Mouse (Mus musculus): ENCODE measurements around the gene Irs2. TPM values are rescaled to one million over a fixed set of nuclear protein-coding genes. Genes with fewer than 3 reads are reported as not detected.

Irs2 gene
- polyA plus RNA-seq, 1 experiment from 2014 or later = 6.5 TPM

DNA sequence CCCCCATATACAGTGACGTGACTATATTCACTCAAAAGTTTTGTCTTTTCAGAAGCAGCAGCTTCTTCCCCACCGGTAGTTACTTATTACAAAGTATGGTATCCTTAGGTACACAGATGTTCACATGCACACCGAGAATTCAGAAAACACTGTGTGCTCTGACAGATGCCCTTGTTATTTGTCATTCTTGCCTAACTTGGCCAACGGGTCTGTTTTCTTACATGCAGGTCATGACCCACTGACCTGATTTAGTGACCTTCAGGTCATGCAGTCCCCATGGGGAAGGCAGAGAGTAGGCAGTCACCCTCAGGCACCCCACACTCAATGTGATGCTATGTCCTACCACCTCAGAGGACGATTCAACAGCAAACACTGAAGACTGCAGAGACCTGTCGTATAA lies 68.4 kb downstream of the Irs2 start:
- Histone ChIP-seq H3K9me3 (no peaks in the 10 kb centered on the region), H3K4me2 (no peak overlapping the region), H3K27me3 (no peaks in the 10 kb centered on the region), H3K4me3 (no peak overlapping the region), H3K36me3 (no peaks in the 10 kb centered on the region), H3K27ac (no peak overlapping the region), H3K9ac (no peak overlapping the region), H3K4me1 (peaks cover 27% of the 10 kb centered on the region)
- 59% methylated on average over 6 of the region's 6 CpGs for WGBS
- no peak for ATAC-seq (ENCODE audit: insufficient number of reproducible peaks, low FRiP score, low TSS enrichment, low read depth)

DNA sequence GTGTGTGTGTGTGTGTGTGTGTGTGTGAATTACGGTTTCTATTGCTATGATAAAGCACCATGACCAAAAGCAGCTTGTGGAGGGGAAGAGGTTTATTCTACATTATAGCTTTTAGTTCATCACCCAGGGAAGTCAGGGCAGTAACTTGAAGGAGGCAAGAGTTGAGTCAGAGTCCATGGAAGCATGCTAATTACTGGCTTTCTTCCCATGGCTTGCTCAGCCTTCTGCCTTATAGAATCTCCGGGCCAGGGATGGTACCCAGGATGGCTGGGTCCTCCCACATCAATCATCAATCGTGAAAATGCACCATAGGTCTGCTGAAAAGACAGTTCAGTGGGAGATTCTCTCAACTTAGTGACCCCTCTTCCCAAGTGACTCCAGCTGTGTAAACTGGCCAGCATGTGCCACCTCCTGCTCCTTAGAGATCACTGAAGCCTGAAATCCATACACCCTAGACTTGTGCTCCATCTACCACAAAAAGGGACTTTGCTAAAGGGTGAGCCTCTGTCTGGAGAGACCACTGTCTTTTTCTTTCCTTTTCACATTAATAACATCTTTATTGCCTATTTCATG lies 69.0 kb downstream of the Irs2 start:
- Histone ChIP-seq H3K9me3 (no peaks in the 10 kb centered on the region), H3K36me3 (no peaks in the 10 kb centered on the region), H3K4me2 (no peak overlapping the region), H3K27ac (no peak overlapping the region), H3K9ac (no peak overlapping the region), H3K4me1 (peaks cover 29% of the 10 kb centered on the region), H3K27me3 (no peaks in the 10 kb centered on the region), H3K4me3 (no peak overlapping the region)
- WGBS = 76% methylated on average over 3 of the region's 3 CpGs
- ATAC-seq (ENCODE audit: insufficient number of reproducible peaks, low FRiP score, low TSS enrichment, low read depth) = no peak

DNA sequence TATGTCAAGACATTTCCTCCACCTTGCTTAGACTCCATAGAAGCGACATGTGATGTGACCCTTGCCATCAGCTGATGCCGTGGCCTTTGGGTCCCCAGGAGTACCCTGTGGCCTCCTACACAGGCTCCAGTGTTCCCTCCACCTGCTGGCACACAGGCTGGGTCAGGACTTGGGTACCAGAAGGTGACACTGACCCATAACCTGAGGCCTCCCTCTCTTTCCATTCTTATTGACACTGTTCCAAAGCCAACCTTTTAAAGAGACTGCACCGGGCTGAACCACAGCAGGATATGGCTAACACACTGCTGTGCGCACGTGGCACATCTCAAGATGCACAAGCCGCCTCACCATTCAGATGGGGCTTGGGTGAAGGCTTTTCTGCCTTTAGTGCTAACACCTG lies 70.0 kb downstream of the Irs2 start:
- Histone ChIP-seq H3K36me3 (no peaks in the 10 kb centered on the region), H3K27me3 (no peaks in the 10 kb centered on the region), H3K4me3 (no peak overlapping the region), H3K9me3 (no peaks in the 10 kb centered on the region), H3K9ac (no peak overlapping the region), H3K4me2 (no peak overlapping the region), H3K27ac (no peak overlapping the region), H3K4me1 (peaks cover 20% of the 10 kb centered on the region)
- 82% methylated on average over 6 of the region's 6 CpGs for WGBS
- no peak for ATAC-seq (ENCODE audit: insufficient number of reproducible peaks, low FRiP score, low TSS enrichment, low read depth)

- Histone ChIP-seq H3K9me3 (no peaks in the 10 kb centered on the region), H3K4me3 (no peak overlapping the region), H3K27me3 (no peaks in the 10 kb centered on the region), H3K4me1 (peaks cover 19% of the 10 kb centered on the region), H3K27ac (no peak overlapping the region), H3K9ac (no peak overlapping the region), H3K4me2 (no peak overlapping the region), H3K36me3 (no peaks in the 10 kb centered on the region)
- 70% methylated on average over 9 of the region's 9 CpGs for WGBS
- ATAC-seq (ENCODE audit: insufficient number of reproducible peaks, low FRiP score, low TSS enrichment, low read depth) = no peak
These were observed 71.6 kb downstream of the Irs2 start for GRCm38 (mm10) chr8:10936646-10937045.

- no peak overlapping the region for H3K4me2 ChIP-seq
- no peak overlapping the region for H3K9ac ChIP-seq
- H3K4me1 ChIP-seq = peaks cover 17% of the 10 kb centered on the region
- H3K9me3 ChIP-seq = no peaks in the 10 kb centered on the region
- H3K27me3 ChIP-seq = no peaks in the 10 kb centered on the region
- no peak for ATAC-seq (ENCODE audit: insufficient number of reproducible peaks, low FRiP score, low TSS enrichment, low read depth)
- H3K4me3 ChIP-seq = no peak overlapping the region
- no peak overlapping the region for H3K27ac ChIP-seq
- WGBS = 47% methylated on average over 8 of the region's 8 CpGs
- H3K36me3 ChIP-seq = no peaks in the 10 kb centered on the region
These were observed 73.0 kb downstream of the Irs2 start for GRCm38 (mm10) chr8:10935231-10935630.
